Mouse (Mus musculus) ovary, adult 18-20 months (tissue): Measurements from ENCODE around the gene Rgs9.
"Not testable (repeated sequence)": the region's sequence is repeated elsewhere in the genome, so short reads cannot be mapped to it uniquely, and the experiment has no call there.

Experiments used
- DNase-seq: peaks from one replicate; pipeline ENCODE4 v3.0.0; 2022; ENCODE audit warnings: low spot score, mixed read lengths

The Rgs9 gene

DNA sequence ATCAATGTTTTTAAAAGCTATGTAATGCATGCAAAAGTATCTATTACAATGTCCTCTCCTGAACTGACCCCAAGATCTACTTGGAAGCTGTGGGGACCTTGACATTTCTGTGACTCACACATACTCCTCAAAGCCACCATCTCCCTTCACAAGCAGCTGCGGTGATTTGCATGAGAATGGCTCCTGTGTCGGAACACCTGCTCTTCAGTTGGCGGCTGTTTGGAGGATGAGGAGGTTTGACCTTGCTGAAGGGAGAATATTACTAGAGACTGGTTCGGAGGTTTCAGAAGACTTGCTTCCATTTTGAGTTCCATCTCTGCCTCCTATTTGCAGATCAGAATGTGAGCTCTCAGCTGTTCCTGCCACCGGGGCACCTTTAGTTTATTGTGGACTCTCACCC, 7.8 kb upstream of the Rgs9 start:
- no peak for DNase-seq

DNA sequence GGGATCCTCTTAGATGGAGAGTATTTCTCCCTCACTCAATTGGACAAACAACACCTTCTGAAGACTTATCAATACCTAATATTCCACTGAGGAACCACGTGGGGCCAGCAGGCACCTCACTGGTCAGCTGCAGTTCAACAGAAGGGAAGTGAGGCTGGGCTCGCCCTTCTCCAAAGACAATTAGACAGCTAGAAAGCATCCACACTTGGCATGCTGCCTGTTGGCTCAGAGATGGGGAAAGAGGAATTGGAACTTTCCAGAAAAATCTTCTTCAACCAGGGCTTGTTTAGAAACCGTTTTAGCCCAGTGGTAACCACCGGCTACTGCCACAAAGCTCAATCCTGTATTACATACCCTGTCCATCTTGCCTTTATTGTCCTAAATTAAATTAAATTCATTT, 4.4 kb upstream of the Rgs9 start:
- DNase-seq: no peak

DNA sequence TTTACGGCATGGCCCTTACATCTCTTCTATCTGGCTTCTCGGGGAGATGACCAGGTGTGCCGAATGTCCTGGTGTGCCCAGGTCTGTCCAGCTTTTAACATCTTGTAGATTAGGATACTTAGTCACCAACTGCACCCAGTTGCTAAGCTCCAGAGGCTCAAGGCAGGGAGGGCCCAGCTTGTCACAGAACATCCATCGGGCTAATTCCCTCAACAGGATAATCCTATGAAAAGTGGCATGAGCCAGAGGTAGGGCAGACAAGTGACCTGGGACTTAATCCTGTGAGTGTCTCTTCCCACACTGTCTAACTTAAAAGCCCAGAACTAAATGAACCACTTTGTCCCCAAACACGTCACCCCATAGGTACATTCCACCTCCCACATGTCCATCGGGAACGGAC, 898 bp downstream of the Rgs9 start:
- DNase-seq: no peak

DNA sequence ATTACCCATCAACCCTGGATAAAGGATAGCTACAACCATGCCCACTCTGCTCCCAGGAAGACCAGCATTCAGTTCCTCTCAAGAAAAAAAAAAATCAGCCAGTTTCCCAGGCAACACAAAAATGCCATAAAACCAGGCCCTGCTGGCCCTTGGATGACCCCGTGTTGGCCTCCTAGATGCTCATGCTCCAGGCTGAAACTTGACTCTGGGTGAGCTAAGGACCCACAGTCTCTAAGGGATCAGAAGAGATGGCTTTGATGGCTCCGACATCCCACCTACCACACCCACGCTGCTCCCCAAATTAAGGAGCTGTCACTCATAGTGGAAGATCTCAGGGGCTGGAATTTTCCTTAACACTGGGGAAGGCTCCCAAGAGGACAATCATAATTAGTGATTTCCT, 5.9 kb downstream of the Rgs9 start:
- DNase-seq: no peak

DNA sequence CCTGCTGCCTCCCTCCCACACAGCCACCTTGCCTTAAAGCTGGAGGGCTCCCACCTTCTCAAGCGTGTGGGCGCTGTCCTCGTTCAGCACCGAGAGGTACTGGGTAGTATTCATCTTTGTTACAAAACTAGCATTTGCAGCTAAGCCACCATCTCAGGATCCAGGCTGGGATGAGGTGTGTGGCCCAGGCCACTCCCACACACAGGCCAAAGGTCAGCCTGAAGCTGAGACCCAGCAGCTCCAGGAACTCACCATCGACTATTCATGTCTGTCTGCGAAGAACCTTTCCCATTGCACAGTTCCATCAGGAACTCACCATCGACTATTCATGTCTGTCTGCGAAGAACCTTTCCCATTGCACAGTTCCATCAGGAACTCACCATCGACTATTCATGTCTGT, 8.6 kb downstream of the Rgs9 start:
- DNase-seq: not testable (repeated sequence)

DNA sequence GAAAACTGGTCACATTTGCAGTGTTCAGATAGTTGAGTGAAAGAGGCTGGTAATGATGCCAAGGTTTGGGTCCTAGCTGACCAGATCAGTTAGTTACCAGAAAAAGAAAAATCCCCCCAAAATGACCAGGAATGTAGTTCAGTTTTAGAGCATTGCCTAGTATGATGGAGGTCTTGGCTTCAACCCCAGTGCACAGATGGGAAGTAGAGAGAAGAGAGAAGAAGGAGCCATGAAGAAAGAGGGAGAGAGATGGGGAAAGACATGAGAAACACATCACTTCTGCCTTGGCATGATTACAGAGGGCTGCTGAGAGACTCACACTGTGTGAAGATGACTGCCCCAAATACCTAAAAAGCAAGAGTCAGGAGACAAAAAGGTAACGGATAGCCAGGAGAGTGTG, 13.1 kb downstream of the Rgs9 start:
- DNase-seq: no peak

DNA sequence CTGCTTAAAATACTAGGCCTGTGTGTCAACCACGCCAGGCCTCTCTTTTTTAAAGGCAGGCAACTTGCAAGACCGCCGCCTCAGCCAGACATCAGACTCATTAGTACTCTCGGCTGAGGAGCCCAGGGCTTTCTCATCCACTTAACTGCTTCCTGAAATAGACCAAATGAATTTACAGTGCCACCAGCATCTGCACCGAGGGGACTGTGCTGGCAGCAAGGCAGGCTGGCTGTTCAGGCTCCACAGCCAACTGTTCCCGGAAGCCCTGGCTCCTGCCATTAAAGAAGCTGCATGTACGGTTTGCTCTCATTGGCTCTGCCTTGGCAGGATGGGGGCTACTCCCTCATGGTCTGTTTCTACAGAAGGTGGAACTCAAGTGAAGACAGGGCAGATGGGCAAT, 19.7 kb downstream of the Rgs9 start:
- no peak for DNase-seq

DNA sequence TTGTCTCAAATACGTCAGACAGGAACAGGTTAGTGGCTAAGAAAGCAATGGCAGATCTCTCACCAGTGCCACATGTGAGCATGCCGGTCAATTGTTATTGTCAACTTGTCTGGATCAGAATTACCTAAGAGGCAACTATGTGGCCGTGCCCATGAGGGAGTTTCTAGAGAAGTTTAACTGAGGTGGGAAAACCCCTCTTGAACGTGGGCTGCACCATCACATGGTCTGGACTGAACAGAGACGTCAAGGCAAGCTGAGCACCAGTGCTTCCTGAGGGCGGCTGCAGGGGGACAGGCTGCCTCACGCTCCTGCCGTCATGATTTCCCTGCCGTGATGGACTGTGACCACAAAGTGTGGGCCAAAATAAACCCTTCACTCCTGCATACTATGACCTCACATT, 26.5 kb downstream of the Rgs9 start:
- DNase-seq: no peak

DNA sequence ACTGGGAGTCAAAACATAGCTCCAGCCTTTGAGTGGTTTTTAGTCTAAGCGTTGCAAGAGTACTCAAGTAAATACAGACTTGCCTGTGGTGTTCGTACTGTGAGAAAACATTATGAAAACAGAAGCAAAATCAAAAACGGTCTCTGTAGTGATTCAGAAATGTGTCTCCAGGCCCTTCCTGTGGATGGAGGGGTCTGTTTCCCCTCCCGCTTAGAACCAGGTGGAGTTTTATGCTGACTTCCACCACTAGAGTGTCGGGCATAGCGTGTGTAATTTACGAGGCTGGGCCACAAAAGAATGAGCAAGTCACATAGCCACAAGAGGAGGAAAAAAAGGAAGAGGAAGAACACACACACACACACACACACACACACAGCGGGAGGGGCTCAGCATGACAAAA, 27.6 kb downstream of the Rgs9 start:
- DNase-seq: no peak

DNA sequence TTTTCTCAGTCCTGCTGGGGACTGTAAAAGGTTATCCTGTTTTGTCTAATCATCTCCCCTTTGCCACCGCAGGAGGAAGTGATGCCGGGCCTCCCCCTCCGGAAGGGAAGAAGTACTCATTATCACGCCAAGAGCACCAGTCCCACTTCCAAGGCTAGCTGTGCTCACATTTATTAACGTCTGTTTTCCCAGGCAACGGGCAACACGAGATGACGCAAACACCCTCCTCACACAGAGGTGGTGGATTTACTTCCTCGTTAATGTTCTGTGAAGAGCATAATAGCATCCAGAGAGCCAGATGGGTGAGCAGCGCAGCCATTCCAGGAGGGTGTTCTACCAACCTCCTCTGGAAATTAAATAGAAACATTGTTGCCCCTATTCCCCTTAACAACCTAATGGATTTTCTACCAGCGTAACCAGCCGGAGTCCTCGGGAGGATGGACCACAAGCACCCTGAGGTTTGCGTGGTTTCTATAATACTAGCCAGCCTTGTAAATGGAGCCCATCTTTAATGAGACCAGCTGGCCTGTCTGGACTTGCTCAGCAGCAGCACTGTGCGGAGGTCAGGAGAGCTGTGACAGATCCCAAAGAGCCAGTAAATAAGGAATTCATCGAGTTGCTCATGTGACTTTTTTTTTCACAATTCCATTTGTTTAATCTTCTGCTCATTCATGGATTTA, 28.1 kb downstream of the Rgs9 start:
- no peak for DNase-seq

DNA sequence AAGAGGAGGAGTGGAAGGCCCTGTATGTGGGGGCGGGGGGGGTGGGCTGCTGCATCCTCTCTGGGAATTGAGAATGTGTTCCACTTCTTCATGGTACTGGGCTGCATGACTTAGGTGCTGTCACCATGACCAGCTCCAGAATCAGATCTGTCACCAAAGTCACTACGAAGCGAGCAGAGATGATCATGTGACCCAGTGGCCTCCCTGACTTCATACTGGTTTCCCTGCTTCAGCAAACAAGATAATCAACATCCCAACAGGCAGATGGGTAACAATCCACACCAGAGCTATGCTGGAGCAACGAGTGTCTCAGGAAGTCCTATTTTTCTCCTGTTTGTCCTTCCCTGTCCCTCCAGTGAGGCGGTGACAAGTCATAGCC, 28.7 kb downstream of the Rgs9 start:
- DNase-seq: no peak

DNA sequence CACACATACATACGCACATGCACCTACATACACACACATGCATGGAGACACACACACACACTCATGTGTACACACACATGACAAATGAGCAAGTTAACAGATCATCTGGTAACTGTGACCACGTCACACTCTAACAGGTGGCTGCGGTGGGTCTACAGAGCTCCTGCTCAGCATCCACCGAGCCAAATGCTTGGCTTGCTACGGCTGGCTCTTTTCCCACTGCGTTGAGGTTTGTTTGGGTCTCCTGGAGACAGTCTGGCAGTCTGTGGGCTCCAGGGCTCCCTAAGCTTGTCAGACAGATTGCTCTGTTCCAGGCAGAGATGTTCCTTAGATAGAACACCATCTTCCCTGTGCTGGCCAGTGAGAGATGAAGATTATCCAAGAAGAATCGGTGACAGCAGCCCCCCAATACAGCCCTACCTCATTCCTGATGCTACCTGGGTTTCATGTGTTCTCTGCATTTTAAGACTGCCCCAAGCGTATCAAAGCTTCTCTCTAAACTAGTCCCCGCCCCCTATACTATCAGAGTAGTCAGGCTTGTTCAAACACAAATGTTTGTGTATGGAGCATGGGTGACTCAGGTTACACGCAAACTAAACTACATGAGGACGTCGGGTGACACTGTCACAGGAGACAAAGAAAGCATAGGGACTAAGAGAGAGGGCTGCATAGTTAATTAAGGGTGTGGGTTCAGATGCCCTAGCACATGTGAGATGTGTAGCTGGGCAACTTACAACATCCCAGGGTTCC, 31.6 kb downstream of the Rgs9 start:
- no peak for DNase-seq

DNA sequence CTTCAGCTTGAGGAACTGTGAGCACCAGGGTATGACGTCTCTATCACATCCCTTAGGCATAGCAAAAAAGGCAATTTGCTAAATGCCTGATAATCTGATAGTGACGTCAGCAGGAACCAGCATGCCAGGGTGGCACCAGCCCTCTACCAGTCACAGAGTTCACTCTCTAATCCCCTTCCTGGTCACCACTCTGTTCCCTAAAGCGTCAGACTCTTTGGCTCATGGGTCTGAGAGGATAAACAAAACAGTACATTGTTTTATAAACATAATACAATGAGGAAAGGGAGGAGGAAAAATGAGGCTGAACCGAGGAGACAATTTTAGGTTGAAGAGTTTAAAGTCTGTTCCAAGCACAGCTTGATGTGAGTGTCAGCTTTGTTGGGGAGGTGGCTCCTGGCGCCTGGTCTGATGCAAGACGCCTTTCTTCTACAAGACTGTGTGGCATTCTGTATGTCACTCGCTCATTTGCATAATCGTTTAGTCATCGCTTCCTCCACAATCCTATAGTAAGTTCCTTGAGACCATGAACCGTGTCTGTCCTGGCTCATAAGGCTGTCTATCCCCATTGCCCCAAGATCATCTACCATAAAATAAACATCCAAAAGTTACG, 33.7 kb downstream of the Rgs9 start:
- no peak for DNase-seq

DNA sequence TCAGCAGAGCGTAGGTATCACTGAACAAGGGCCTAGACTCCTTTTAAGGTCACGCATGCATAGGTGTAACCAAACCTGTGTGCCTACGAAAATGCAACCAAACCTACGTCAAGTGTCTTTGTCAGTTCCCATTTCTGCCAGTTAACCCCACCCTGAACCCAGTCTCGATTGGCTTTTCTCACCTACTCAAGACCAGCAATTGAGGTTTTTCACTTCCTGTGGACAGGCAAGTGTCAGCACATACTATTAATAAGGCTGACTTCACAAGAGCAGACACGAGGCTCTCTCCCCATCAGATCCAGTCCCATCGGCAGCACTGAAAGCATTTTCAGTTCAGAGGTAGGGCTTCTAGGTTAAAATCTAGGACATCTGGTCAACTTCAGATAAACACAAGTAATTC, 37.4 kb downstream of the Rgs9 start:
- no peak for DNase-seq

DNA sequence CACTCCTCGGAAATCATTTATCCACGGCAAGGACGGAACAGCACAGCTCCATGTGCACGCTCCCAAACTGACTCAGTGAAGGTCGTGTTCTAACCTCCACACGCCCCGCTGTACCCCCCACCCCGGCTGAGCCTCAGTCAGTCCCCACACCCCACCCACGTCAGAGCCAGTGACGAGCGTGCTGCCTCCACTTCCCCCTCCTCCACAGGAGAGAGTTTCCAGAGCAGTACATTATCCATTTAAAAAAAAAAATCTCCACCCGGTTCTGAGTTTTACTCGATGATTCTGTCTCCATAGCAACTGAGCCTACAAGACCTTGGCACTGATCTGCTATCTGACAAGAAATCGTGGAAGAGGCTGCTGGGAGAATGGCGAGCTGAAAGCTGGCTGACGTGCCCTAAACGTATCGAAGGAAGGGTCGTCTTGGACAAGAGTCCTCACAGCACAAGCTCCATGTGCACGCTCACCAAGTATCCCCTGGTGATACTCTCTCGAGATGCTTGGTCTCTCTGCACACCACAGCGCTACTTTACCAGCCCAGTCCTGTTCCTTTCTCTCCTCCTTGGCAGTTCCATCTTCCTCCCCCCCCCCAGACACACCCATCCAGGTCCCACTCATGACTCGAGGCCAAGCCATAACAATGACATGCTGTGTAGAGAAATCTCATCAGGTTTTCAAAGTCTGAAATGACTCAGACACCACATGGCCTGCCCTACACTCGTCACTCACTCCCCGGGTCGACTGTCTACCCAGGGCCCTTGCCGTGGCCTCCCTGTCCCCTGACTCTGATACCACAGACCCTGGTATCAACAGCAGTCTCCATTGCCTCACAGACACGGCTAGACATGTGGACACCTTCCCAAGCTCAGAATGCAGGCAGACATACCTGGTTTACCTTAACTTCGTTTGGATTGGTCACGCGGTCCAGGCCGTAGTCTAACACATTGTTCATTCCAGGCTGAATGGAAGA, 38.7 kb downstream of the Rgs9 start:
- DNase-seq: no peak

DNA sequence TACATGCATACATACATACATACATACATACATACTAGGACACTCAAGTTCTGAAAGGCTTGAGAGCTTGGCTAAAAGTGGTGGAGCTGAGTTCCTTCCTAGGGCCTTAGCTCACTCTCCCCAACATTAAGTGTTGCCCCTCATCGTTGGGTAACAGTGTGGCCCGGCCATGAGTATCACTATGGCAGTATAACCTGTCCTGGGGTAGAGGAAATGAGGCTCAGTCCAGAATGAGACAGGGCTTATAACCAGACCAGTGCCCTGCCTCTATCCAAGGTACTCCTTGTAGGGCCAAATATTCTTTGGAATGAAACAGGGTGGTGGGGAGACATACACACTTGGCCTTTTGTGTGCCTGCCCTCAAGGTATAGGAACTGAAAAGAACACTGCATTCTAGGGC, 40.1 kb downstream of the Rgs9 start:
- DNase-seq: no peak

DNA sequence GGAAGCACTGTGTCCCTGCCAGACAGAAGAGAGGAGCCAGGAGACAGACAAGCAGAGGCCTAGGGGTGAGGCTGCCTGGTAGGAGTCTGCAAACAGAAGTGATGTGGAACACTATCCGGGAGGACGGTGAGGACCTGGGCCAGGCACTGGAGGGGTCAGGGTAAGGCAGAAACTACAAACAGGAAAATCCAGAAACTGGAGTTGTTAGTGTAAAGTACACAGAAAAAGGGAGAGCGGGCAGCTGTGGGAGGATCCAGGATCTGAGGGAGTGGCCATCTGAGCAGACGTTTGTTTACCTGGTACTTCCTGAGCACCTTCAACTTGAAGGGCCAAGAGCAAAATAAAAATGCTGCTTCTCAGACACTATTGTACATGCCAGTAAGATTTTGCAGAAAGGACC, 42.9 kb downstream of the Rgs9 start:
- DNase-seq: no peak

DNA sequence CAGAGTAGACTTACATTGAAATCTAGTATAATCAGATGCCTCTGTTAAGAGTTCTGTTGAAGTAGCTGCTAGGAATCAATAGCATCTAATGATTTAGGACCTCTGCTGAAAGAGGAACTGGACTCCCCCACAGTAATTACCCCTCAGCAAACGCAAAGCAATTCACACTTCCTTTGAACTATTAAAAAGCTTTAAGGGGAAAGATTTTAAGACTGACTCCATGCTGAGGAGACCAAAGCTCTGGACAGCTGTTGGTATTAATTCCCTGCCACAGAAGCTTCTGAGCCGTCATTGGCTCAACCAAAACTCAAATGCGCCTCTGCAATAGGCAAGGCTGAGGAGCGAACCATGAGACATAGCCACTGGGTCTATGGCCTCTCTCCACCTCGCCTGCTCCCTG, 45.4 kb downstream of the Rgs9 start:
- no peak for DNase-seq

DNA sequence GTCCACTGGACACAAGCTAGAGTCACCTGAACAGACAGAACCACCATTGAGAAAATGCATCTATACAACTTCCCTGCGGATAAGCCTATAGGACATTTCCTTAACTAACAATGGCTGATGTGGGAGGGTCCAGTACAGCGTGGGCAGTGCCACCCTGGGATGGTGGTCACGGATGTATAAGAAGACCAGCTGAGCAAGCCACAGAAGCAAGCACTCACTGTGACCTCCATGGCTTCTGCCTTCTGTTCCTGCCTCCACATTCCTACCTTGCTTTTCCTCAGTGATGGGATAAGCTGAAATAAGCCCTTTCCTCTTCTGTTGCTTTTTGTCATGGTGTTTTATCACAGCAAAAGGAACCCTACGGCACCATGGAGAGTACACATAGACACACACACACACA, 47.4 kb downstream of the Rgs9 start:
- DNase-seq: no peak

DNA sequence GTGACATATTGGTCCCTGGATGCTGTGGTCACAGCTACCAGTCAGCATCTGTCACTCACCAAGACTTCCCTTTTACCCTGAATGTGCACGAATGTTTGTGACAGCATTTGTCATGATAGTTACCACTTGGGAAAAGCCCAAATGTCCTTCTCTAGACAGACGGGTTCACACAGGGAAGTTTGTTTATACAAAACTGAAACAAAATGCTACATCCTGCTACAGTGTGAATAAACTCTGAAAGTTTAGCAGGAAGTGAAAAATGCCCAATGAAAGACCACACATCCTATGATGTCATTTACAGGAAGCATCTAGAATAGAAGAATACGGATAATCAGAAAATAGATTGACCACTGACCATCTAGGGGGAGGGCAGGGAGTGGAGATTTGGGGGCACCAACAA, 51.0 kb downstream of the Rgs9 start:
- no peak for DNase-seq

DNA sequence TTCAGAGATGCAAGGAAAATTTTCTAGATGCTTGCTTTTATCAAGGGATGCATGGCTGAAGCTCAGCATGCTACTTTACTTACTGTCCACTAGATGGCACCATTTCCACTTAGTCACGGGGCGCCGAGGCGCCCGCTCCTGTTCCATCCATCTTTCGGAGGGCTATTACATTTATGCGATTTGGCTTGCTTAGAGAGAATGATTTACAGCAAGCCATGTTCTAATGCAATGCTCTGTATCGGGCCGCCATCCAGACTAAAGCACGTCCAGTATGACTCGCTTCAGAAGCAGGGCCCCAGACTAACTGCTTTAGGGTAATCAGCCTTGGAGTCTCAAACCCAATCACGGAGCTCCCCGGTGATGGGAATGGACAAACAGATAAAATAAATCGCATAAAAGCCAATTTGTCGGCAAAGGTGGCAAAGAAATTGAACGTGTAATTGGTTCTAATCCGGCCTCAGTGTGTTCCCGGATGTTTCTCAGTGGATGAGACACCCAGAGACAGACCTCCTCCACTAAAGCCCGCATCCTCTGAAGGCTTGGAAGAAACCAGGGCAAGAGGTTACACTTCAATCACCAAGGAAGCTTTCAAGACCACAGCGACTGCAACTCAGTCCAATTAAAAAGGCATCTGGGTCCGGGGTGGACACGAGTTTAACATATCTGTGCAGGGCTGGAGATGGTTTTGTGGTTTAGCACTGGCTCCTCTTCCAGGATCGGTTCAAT, 53.1 kb downstream of the Rgs9 start:
- DNase-seq: no peak

DNA sequence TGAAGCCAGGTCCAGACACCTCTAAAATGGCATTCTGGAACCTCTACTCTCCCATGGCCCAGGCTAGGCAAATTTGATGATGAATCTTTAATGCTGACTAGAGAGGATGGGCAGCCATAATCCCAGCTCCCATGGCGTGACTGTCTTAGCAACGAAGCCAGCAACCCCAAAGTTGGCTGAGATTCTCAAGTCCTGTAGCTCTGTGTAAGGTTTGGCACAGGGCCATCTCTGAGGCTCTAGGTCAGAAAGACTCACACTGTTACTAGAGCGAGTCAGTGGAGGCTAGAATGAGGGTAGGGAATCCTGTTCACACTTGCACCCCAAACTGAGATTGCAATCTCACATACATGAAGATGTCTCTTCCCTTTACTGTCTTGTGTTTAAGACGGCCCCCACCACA, 57.8 kb downstream of the Rgs9 start:
- DNase-seq: no peak
